Mouse (Mus musculus): ENCODE data around the gene Lhfp. TPM values are rescaled to one million over a fixed set of nuclear protein-coding genes. Genes with fewer than 3 reads are reported as not detected.

The Lhfp gene
- polyA plus RNA-seq, 1 experiment, result 13.7 TPM

DNA sequence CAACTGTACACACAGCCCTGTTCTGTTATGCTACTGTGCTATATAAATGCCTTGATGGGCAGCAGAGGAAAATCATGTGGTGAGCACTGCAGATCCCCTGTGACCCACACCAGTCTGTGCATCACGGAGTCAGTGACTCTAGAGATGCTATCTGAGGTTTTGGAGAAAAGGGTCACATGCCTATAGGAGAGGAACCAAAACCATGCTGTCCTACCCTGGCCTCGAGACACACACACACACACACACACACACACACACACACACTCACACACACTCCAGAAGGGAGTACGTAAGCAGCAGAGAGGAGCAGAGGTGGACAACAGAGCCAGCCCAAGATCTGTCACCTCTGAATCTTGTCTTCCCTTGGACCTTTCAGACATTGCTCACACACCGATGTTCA is 195.1 kb downstream of the Lhfp start:
- TF ChIP-seq POLR2A (IDR thresholded peaks at IDR 0.05; ENCODE audit: borderline replicate concordance, control insufficient read depth, low read depth, low read length), result no peak
- TF ChIP-seq CTCF (IDR thresholded peaks at IDR 0.05; ENCODE audit: control insufficient read depth, insufficient read depth, low read length), result no peak
- no peak overlapping the region for H3K27ac ChIP-seq (ENCODE audit: control insufficient read depth, insufficient read depth, low read depth, low read length, poor library complexity)
- WGBS, result 65% methylated on average over 4 of the region's 4 CpGs
- no peak overlapping the region for H3K4me3 ChIP-seq (replicated peaks; ENCODE audit: control insufficient read depth, low read depth, low read length)
- no peaks in the 10 kb centered on the region; the same call in 1 of the 2 replicates for H3K4me1 ChIP-seq (ENCODE audit: control insufficient read depth, insufficient read depth, low read length)

DNA sequence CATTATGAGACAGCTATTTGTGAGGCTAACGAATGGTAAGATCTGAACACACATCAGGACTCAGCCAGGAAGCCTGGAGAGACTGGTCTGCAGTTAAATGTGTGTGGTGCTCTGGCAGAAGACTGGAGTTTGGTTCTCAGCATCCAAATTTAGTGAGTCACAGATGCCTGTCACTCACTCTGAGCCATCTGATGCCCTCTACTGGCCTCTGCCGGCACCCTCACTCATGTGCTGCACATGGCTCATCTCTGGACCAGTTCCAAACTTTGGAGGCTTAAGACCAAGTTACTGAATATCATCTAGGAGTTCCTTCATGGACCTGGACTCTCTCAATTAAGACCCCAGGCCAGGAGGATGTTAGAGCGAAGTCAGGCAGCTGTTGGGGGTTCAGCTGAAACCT is 198.8 kb downstream of the Lhfp start:
- Histone ChIP-seq H3K27ac (ENCODE audit: control insufficient read depth, insufficient read depth, low read depth, low read length, poor library complexity) (no peak overlapping the region), H3K4me3 (replicated peaks; ENCODE audit: control insufficient read depth, low read depth, low read length) (no peak overlapping the region), H3K4me1 (ENCODE audit: control insufficient read depth, insufficient read depth, low read length) (no peaks in the 10 kb centered on the region; the same call in 1 of the 2 replicates)
- TF ChIP-seq POLR2A (IDR thresholded peaks at IDR 0.05; ENCODE audit: borderline replicate concordance, control insufficient read depth, low read depth, low read length) (no peak), CTCF (IDR thresholded peaks at IDR 0.05; ENCODE audit: control insufficient read depth, insufficient read depth, low read length) (no peak)
- 76% methylated on average over 3 of the region's 3 CpGs for WGBS

DNA sequence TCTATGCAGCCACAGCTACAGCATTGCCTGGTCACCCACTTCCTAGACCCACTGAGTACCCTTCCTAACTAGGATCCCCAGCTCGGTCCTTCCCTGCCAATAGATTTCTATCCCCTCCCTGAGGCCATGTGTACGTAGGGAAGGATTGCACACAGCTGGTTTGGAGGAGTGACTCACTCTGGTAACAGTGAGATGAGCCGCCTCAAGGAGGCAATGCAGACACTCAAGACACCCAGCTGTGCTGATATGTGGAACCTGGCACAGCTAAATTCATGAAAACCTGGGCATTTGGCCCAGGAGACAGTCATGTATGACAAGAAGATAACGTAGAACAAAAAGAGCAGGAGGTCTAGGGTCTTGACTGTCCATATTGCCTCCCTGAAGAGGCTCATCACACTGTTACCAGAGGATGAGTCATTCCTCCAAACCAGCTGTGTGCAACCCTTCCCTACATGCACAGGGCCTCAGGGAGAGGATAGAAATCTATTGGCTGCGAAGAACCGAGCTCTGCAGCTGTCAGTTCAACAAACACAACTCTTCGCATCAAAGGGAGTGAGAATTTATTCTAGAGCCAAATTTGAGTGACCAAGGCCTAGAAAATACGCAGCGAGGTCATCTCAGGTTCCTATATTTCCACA is 204.4 kb downstream of the Lhfp start:
- H3K27ac ChIP-seq (ENCODE audit: control insufficient read depth, insufficient read depth, low read depth, low read length, poor library complexity), result no peak overlapping the region
- no peak overlapping the region for H3K4me3 ChIP-seq (replicated peaks; ENCODE audit: control insufficient read depth, low read depth, low read length)
- WGBS, result 83% methylated on average over 9 of the region's 9 CpGs
- TF ChIP-seq CTCF (IDR thresholded peaks at IDR 0.05; ENCODE audit: control insufficient read depth, insufficient read depth, low read length) (no peak), POLR2A (IDR thresholded peaks at IDR 0.05; ENCODE audit: borderline replicate concordance, control insufficient read depth, low read depth, low read length) (no peak)
- no peaks in the 10 kb centered on the region for H3K4me1 ChIP-seq (ENCODE audit: control insufficient read depth, insufficient read depth, low read length)

DNA sequence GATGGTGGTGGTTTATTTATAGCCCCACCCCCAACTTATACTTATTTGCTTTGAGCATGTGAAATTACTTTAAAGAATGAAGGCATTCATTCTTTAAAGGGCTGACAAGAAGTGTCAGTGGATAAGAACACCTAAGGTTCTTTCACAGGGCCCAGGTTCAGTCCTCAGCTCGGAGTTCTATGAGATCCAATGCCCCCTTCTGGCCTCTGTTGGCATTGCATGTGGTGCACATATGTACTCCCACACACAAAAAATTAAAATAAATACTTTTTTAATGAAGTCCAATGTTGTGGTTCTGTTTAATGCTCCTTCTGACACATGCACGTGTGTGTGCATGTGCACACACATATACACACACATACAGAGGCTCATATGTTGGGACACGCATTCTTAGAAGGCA is 205.8 kb downstream of the Lhfp start:
- H3K27ac ChIP-seq (ENCODE audit: control insufficient read depth, insufficient read depth, low read depth, low read length, poor library complexity), result no peak overlapping the region
- 57% methylated on average over 3 of the region's 3 CpGs for WGBS
- no peak for TF ChIP-seq POLR2A (IDR thresholded peaks at IDR 0.05; ENCODE audit: borderline replicate concordance, control insufficient read depth, low read depth, low read length)
- TF ChIP-seq CTCF (IDR thresholded peaks at IDR 0.05; ENCODE audit: control insufficient read depth, insufficient read depth, low read length), result peak; percentile 10; the same call in 1 of the 2 replicates
- H3K4me3 ChIP-seq (replicated peaks; ENCODE audit: control insufficient read depth, low read depth, low read length), result no peak overlapping the region
- no peaks in the 10 kb centered on the region for H3K4me1 ChIP-seq (ENCODE audit: control insufficient read depth, insufficient read depth, low read length)

GRCm38 (mm10) chr3:53248158-53248874 is 207.0 kb downstream of the Lhfp start:
- Histone ChIP-seq H3K27ac (ENCODE audit: control insufficient read depth, insufficient read depth, low read depth, low read length, poor library complexity) (no peak overlapping the region), H3K4me3 (replicated peaks; ENCODE audit: control insufficient read depth, low read depth, low read length) (no peak overlapping the region), H3K4me1 (ENCODE audit: control insufficient read depth, insufficient read depth, low read length) (no peaks in the 10 kb centered on the region)
- no peak for TF ChIP-seq CTCF (IDR thresholded peaks at IDR 0.05; ENCODE audit: control insufficient read depth, insufficient read depth, low read length)
- 61% methylated on average over 10 of the region's 10 CpGs for WGBS

DNA sequence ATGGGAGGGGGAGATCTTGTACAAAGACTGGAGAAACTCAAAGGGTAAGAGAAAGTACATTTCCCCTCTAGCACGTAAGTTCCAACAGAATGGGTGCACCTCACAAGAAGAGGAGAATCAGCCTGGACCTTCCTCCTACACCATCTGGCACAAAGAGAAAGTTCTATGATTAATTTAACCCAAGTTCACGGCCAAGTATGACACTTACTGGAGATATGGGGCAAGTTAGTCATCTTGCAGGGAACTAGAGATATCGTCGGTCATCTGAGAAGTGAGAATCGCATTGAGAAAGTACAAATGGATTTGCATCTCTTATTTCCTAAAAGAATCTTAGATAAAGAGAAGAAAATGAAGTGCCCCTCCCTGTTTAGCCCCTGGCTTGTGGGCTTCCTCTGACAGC is 211.2 kb downstream of the Lhfp start:
- 83% methylated on average over 5 of the region's 5 CpGs for WGBS
- Histone ChIP-seq H3K4me3 (replicated peaks; ENCODE audit: control insufficient read depth, low read depth, low read length) (no peak overlapping the region), H3K4me1 (ENCODE audit: control insufficient read depth, insufficient read depth, low read length) (no peaks in the 10 kb centered on the region), H3K27ac (ENCODE audit: control insufficient read depth, insufficient read depth, low read depth, low read length, poor library complexity) (no peak overlapping the region)
- TF ChIP-seq POLR2A (IDR thresholded peaks at IDR 0.05; ENCODE audit: borderline replicate concordance, control insufficient read depth, low read depth, low read length), result no peak
- no peak for TF ChIP-seq CTCF (IDR thresholded peaks at IDR 0.05; ENCODE audit: control insufficient read depth, insufficient read depth, low read length)

DNA sequence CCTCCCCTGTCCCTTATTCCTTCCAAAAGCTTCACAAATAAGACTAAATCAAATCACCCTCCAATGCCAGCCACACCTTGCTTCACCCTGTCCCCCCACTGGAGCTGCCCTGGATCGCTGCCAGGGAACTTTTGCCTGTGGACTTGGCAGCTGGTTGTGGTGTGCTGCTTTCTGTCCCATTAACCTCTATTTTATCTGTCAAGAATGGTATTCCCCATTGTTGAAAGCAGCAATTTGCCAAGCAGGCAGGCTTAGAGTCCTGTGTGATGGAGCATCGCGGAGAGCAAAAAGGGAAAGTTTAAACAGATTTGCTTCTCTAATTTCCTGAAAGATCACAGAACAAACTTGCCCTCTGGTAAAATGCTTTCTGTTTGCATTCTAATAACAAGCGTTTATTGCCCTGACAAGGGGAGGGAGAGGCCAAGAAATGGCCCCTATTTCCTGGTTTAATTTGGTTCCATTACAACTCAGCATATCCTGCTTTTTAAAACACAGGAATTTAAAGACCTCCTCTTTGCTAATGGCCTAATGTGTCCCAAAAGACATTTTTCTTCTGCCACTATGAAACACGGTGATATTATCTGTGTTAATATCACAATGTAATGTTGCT is 212.0 kb downstream of the Lhfp start:
- TF ChIP-seq POLR2A (IDR thresholded peaks at IDR 0.05; ENCODE audit: borderline replicate concordance, control insufficient read depth, low read depth, low read length) (no peak), CTCF (IDR thresholded peaks at IDR 0.05; ENCODE audit: control insufficient read depth, insufficient read depth, low read length) (no peak)
- 44% methylated on average over 5 of the region's 5 CpGs for WGBS
- H3K4me1 ChIP-seq (ENCODE audit: control insufficient read depth, insufficient read depth, low read length), result no peaks in the 10 kb centered on the region

GRCm38 (mm10) chr3:53258657-53259158 is 217.4 kb downstream of the Lhfp start:
- H3K27ac ChIP-seq (ENCODE audit: control insufficient read depth, insufficient read depth, low read depth, low read length, poor library complexity), result no peak overlapping the region
- 25% methylated on average over 7 of the region's 7 CpGs for WGBS
- no peaks in the 10 kb centered on the region for H3K4me1 ChIP-seq (ENCODE audit: control insufficient read depth, insufficient read depth, low read length)
- H3K4me3 ChIP-seq (replicated peaks; ENCODE audit: control insufficient read depth, low read depth, low read length), result no peak overlapping the region
- TF ChIP-seq CTCF (IDR thresholded peaks at IDR 0.05; ENCODE audit: control insufficient read depth, insufficient read depth, low read length), result no peak

More for the DNA sequence above, 212.0 kb downstream of the Lhfp start:
- Histone ChIP-seq H3K4me3 (replicated peaks; ENCODE audit: control insufficient read depth, low read depth, low read length) (no peak overlapping the region), H3K27ac (ENCODE audit: control insufficient read depth, insufficient read depth, low read depth, low read length, poor library complexity) (no peak overlapping the region)

Measured in bone marrow, adult 2 months (tissue).